Mouse (Mus musculus) erythroblast, adult 5-6 weeks (primary cell): ENCODE results near the gene Hmbs. TPM values are rescaled to one million over a fixed set of nuclear protein-coding genes. Genes with fewer than 3 reads are reported as not detected.
A peak's percentile ranks its signal among the peaks of the same experiment; 100 is the strongest.
"Not testable (repeated sequence)": the region's sequence is repeated elsewhere in the genome, so short reads cannot be mapped to it uniquely, and the experiment has no call there.

Source experiments
- ATAC-seq: replicated peaks from 2 replicates; pipeline ENCODE4 v1.8.0; 2016; ENCODE audit warnings: moderate number of reproducible peaks, mild to moderate bottlenecking, moderate TSS enrichment, inconsistent platforms; ENCODE audit not compliant: poor library complexity, low FRiP score, severe bottlenecking
- total RNA-seq, 2 experiments: library from RNA; stranded (forward) in 1 of 2; stranded (reverse) in 1 of 2; fragments of 150-400 nt in 1 of 2; fragments of 200-764, 138-1000 nt in 1 of 2; gene quantifications; 2 replicates each; pipeline versions ENCODE4 v1.2.3 to v1.2.4; 2015 to 2017; ENCODE audit warnings: low replicate concordance in 2 of 2

The Hmbs gene
- total RNA-seq, 2 experiments from 2014 or later: 2,796 to 3,498 TPM

DNA sequence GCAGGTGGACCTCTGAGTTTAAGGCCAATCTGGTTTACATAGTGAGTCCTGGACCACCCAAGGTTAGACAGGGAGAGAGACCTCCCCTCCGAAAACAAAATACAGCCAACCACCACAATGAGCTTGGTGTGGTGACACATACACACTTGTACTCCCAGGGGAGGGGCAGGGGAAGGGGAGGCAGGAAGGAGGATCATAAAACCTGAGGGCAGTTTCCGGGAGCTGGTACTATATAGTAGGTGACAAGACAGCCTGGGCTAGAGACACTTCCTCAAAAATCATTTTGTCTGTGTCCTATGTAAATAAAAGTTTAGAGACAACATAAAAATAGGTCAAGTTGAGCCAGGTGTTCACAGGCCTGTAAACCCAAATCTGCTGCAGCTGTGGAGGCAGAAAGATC is 36.8 kb downstream of the Hmbs start:
- ATAC-seq: no peak

DNA sequence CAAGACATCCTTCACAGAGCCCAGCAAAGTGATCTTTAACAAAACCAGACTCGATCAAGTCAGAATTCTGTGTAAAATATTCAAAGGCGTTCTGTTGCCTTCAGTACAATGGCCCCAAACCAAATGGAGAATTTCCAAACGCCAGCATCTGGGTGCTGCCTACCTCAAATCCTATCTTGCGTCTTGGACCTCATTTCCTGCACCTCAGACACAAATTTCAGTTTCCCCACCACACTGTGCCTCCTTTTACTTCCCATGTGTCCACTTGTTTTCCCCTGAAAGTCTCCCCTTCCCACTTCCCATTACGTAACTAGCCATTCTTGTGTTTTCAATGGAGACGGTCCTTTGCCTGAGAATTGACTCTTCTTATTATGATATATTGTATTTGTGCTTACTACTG is 37.5 kb downstream of the Hmbs start:
- no peak for ATAC-seq

- ATAC-seq: peak; percentile 98
Observed at GRCm38 (mm10) chr9:44305466-44306079, 38.5 kb downstream of the Hmbs start, which contains the start of gene Hinfp. Hinfp (minus strand) TSS chr9:44305671.

DNA sequence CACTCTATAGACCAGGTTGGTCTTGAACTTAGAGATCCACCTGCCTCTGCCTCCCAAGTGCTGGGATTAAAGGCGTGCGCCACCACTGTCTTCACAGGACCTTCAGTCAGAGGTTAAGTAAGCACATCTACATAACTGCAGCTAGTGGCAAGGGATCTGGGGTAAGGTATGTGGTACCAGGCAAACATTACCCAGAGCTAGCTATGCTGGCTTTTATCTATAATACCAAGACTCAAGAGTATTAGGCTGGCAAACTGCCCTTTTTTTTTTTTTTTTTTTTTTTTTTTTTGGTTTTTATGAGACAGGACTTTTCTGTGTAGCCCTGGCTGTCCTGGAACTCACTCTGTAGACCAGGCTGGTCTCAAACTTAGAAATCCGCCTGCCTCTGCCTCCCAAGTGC is 44.0 kb downstream of the Hmbs start:
- ATAC-seq: not testable (repeated sequence)

DNA sequence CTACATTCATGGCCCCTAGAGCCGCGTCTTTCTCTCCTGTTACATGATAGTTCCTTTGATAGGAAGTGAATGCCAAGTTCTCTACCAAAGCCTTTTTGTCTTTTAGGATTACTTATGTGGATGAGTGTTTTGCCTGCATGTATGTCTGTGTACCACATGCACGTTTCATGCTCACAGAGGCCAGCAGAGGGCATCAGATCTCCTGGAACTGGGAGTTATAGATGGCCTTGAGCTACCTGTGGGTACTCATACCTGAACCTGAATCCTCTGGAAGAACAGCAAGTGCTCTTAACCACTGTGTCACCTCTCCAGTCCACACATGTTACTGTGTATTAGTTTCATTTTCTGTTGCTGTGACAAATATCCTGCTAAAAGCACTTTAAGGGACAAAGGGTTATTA is 51.5 kb downstream of the Hmbs start:
- peak; percentile 51 for ATAC-seq

- ATAC-seq: peak; percentile 13; the same call in 1 of the 2 replicates
Observed at GRCm38 (mm10) chr9:44288959-44289291, 55.1 kb downstream of the Hmbs start.

DNA sequence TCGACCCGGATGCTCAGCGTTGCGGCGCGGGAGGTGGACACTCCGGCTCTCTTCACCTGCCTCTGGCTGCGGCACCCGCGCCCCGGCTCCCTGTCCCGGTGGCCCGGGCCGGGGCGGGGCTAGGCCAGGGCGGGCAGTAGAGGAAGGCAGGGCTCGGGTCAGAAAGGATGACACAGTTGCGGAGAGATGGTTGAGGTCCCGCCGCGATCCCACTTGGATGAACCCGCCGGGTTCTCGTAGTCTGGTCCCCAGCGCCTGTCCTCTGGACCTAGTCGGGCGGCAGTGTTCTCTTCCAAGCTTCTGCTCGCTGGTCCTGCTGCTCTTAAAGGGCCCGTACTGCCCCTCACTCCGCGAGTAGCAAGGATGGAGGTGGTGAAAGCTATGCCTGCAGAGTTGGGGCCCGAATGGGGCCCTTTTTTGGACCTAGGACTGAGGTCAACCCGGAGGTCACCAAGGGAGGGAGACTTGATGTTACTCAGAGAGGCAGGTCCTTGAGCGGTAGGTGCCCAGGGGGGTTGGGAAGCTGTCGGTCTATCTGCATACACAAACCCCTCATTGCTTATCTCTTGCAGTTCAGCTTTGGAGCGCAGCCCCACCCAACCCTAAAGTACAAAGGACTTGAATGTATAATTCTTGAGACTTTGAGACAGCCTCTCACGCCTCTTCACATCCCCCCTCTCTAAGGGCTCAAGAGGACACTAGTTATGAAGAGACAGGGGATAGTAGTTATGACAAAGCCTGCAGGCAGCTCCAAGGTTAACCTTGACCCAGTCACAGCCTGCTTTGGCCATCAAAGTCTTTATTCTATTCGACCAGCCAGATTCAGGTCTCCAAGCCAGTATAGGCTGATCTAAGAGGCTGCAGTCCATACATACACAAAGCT is 55.7 kb downstream of the Hmbs start, which contains the start of gene Abcg4:
TSS of gene Abcg4 (minus strand) at position 540 of the 883 bp plus-strand sequence.
- peak; percentile 68 for ATAC-seq

DNA sequence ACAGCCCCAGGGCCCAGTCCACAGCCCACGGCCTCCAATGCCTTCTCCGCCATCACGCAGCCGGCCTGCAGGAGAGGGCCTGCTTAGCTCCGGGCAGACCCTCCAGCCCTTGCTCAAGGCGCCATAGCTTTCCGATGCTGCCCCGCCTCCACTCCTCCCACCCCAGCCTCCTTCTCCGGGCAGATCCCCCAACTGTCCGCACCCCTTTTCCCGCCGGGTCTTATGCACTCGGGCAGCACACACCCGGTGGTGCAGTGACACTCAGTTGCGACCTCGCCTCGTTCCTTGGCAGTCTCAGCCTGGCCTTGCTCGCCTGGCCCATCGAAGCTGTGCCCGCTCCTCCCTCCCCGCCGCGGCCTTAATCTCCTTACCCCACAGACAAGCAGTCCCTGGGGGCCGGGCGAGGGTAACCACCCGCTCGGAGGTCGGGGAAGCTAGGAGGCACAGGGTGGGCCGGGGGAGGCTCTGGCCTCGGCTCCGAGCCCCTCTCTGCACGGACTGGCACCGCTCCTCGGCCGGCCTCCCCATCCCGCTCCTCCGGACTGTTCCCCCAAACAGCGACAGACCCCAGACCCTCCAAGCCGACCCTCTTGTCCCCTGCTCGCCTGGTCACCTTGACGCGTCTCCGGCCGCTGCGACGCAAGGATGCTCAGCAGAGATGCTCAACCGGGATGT is 56.5 kb downstream of the Hmbs start:
- ATAC-seq: peak; percentile 41

GRCm38 (mm10) chr9:44287003-44287400 is 57.0 kb downstream of the Hmbs start:
- peak; percentile 27 for ATAC-seq

Other genes with a start within 250 kb of the Hmbs start
- not detected in 2 replicates for gene Mfrp, start 242.5 kb downstream of the Hmbs start, total RNA-seq (2015; ENCODE audit: low replicate concordance)
- gene Mfrp, start 242.5 kb downstream of the Hmbs start, total RNA-seq (2017; ENCODE audit: low replicate concordance): not detected in 2 replicates
- 2.1 TPM in 1 of 2 replicates, not detected in the other for gene C1qtnf5, start 237.0 kb downstream of the Hmbs start, total RNA-seq (2015; ENCODE audit: low replicate concordance)
- gene C1qtnf5, start 237.0 kb downstream of the Hmbs start, total RNA-seq (2017; ENCODE audit: low replicate concordance): not detected in 2 replicates
- not detected in 2 replicates for gene Gm49380, start 230.7 kb downstream of the Hmbs start, total RNA-seq (2015; ENCODE audit: low replicate concordance)
- not detected in 2 replicates for gene Gm49380, start 230.7 kb downstream of the Hmbs start, total RNA-seq (2017; ENCODE audit: low replicate concordance)
- 11.1 and 23.6 TPM in 2 replicates for gene Rnf26, start 230.7 kb downstream of the Hmbs start, total RNA-seq (2015; ENCODE audit: low replicate concordance)
- gene Rnf26, start 230.7 kb downstream of the Hmbs start, total RNA-seq (2017; ENCODE audit: low replicate concordance): 13.5 and 15.6 TPM in 2 replicates
- 0.77 TPM in 1 of 2 replicates, not detected in the other for gene Mcam, start 209.8 kb downstream of the Hmbs start, total RNA-seq (2015; ENCODE audit: low replicate concordance)
- 0.60 TPM in 1 of 2 replicates, not detected in the other for gene Mcam, start 209.8 kb downstream of the Hmbs start, total RNA-seq (2017; ENCODE audit: low replicate concordance)
- gene Cbl, start 110.2 kb downstream of the Hmbs start, total RNA-seq (2015; ENCODE audit: low replicate concordance): 43.7 and 46.9 TPM in 2 replicates
- gene Cbl, start 110.2 kb downstream of the Hmbs start, total RNA-seq (2017; ENCODE audit: low replicate concordance): 14.6 and 35.3 TPM in 2 replicates
- not detected in 2 replicates for gene Ccdc153, start 103.6 kb downstream of the Hmbs start, total RNA-seq (2015; ENCODE audit: low replicate concordance)
- gene Ccdc153, start 103.6 kb downstream of the Hmbs start, total RNA-seq (2017; ENCODE audit: low replicate concordance): not detected in 2 replicates
- not detected in 2 replicates for gene Pdzd3, start 92.8 kb downstream of the Hmbs start, total RNA-seq (2015; ENCODE audit: low replicate concordance)
- not detected in 2 replicates for gene Pdzd3, start 92.8 kb downstream of the Hmbs start, total RNA-seq (2017; ENCODE audit: low replicate concordance)
- gene Nlrx1, start 75.6 kb downstream of the Hmbs start, total RNA-seq (2015; ENCODE audit: low replicate concordance): 2.7 and 5.6 TPM in 2 replicates
- gene Nlrx1, start 75.6 kb downstream of the Hmbs start, total RNA-seq (2017; ENCODE audit: low replicate concordance): 0.98 and 11.2 TPM in 2 replicates
- 20.8 and 24.2 TPM in 2 replicates for gene Abcg4, start 55.6 kb downstream of the Hmbs start, total RNA-seq (2015; ENCODE audit: low replicate concordance)
- gene Abcg4, start 55.6 kb downstream of the Hmbs start, total RNA-seq (2017; ENCODE audit: low replicate concordance): 18.1 and 18.8 TPM in 2 replicates
- 2.5 and 4.6 TPM in 2 replicates for gene Hinfp, start 38.6 kb downstream of the Hmbs start, total RNA-seq (2015; ENCODE audit: low replicate concordance)
- gene Hinfp, start 38.6 kb downstream of the Hmbs start, total RNA-seq (2017; ENCODE audit: low replicate concordance): 8.4 and 14.6 TPM in 2 replicates
- 13.4 and 16.3 TPM in 2 replicates for gene C2cd2l, start 23.9 kb downstream of the Hmbs start, total RNA-seq (2015; ENCODE audit: low replicate concordance)
- gene C2cd2l, start 23.9 kb downstream of the Hmbs start, total RNA-seq (2017; ENCODE audit: low replicate concordance): 14.1 and 17.0 TPM in 2 replicates
- gene Dpagt1, start 18.2 kb downstream of the Hmbs start, total RNA-seq (2015; ENCODE audit: low replicate concordance): 9.2 and 17.1 TPM in 2 replicates
- gene Dpagt1, start 18.2 kb downstream of the Hmbs start, total RNA-seq (2017; ENCODE audit: low replicate concordance): 4.9 and 5.7 TPM in 2 replicates
- 45.2 and 69.0 TPM in 2 replicates for gene H2afx, start 9.5 kb downstream of the Hmbs start, total RNA-seq (2015; ENCODE audit: low replicate concordance)
- gene H2afx, start 9.5 kb downstream of the Hmbs start, total RNA-seq (2017; ENCODE audit: low replicate concordance): 159 and 219 TPM in 2 replicates
- gene Vps11, start 17.4 kb upstream of the Hmbs start, total RNA-seq (2015; ENCODE audit: low replicate concordance): 7.7 and 8.2 TPM in 2 replicates
- 7.8 and 12.1 TPM in 2 replicates for gene Vps11, start 17.4 kb upstream of the Hmbs start, total RNA-seq (2017; ENCODE audit: low replicate concordance)
- gene Hyou1, start 35.3 kb upstream of the Hmbs start, total RNA-seq (2015; ENCODE audit: low replicate concordance): 12.1 and 14.0 TPM in 2 replicates
- 16.7 and 18.1 TPM in 2 replicates for gene Hyou1, start 35.3 kb upstream of the Hmbs start, total RNA-seq (2017; ENCODE audit: low replicate concordance)
- 4.0 and 25.9 TPM in 2 replicates for gene Slc37a4, start 52.6 kb upstream of the Hmbs start, total RNA-seq (2015; ENCODE audit: low replicate concordance)
- 2.5 and 4.0 TPM in 2 replicates for gene Slc37a4, start 52.6 kb upstream of the Hmbs start, total RNA-seq (2017; ENCODE audit: low replicate concordance)
- gene Rps25, start 62.9 kb upstream of the Hmbs start, total RNA-seq (2015; ENCODE audit: low replicate concordance): 639 and 656 TPM in 2 replicates
- gene Rps25, start 62.9 kb upstream of the Hmbs start, total RNA-seq (2017; ENCODE audit: low replicate concordance): 277 and 380 TPM in 2 replicates
- 27.0 and 53.0 TPM in 2 replicates for gene Trappc4, start 63.4 kb upstream of the Hmbs start, total RNA-seq (2015; ENCODE audit: low replicate concordance)
- 2.5 and 12.2 TPM in 2 replicates for gene Trappc4, start 63.4 kb upstream of the Hmbs start, total RNA-seq (2017; ENCODE audit: low replicate concordance)
- 3.8 and 18.8 TPM in 2 replicates for gene Ccdc84, start 74.3 kb upstream of the Hmbs start, total RNA-seq (2015; ENCODE audit: low replicate concordance)
- 9.1 and 12.0 TPM in 2 replicates for gene Ccdc84, start 74.3 kb upstream of the Hmbs start, total RNA-seq (2017; ENCODE audit: low replicate concordance)
- not detected in 2 replicates for gene Foxr1, start 96.9 kb upstream of the Hmbs start, total RNA-seq (2015; ENCODE audit: low replicate concordance)
- not detected in 2 replicates for gene Foxr1, start 96.9 kb upstream of the Hmbs start, total RNA-seq (2017; ENCODE audit: low replicate concordance)
- not detected in 2 replicates for gene Upk2, start 110.7 kb upstream of the Hmbs start, total RNA-seq (2015; ENCODE audit: low replicate concordance)
- not detected in 2 replicates for gene Upk2, start 110.7 kb upstream of the Hmbs start, total RNA-seq (2017; ENCODE audit: low replicate concordance)
- 0.77 and 0.84 TPM in 2 replicates for gene Bcl9l, start 138.6 kb upstream of the Hmbs start, total RNA-seq (2015; ENCODE audit: low replicate concordance)
- 0.42 and 2.8 TPM in 2 replicates for gene Bcl9l, start 138.6 kb upstream of the Hmbs start, total RNA-seq (2017; ENCODE audit: low replicate concordance)
- gene Cxcr5, start 217.6 kb upstream of the Hmbs start, total RNA-seq (2015; ENCODE audit: low replicate concordance): not detected in 2 replicates
- not detected in 2 replicates for gene Cxcr5, start 217.6 kb upstream of the Hmbs start, total RNA-seq (2017; ENCODE audit: low replicate concordance)